Mouse (Mus musculus): ENCODE data around the gene Cyp3a59. TPM values are rescaled to one million over a fixed set of nuclear protein-coding genes. Genes with fewer than 3 reads are reported as not detected.
"Not testable (repeated sequence)": the region's sequence is repeated elsewhere in the genome, so short reads cannot be mapped to it uniquely, and the experiment has no call there.

The Cyp3a59 gene
- total RNA-seq (2021) = not detected
- long read RNA-seq, experiment 1 = 0 reads
- long read RNA-seq, experiment 2 = 0 reads

DNA sequence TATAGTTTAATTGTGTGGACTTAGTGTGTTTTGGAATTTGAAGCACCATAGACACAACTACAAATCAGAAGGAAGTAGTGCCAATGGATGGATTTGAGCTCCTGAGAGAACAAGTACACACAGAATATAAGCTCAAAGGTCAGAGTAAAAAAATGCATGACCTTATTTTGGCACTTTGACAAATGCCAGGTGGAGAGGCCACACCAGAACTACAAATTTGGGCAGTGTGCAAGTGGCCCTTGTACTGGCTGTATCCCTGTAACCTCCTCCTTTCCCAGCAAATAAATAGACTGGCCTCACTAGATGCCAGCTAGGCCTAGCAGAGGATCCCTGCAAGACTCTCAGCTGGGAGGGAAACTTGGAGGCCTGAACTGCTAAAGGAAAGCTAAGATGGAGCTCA, at the start of gene Cyp3a59:
Gene Cyp3a59 (plus strand): TSS at position 313 of the 400 bp plus-strand sequence.
- not testable (repeated sequence) for DNase-seq

DNA sequence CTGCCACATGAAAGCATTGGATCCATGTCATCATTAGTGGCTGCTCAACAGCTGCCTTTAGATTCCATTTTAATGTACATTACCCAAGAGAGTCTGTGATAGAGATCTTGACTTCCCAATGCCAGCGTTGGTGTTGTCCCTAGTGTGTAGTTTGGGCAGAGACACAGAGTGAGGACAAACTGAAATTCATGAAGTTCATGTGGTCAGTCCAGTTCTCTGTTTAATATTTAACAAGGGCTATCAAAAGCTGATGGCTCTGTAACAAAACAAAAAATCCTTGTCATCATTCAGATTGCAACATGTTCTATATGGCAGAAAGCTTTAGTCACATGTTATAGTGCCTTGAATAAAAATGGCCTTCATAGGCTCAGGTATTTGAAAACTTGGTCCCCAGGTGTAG, 9.0 kb upstream of the Cyp3a59 start:
- DNase-seq = no peak

DNA sequence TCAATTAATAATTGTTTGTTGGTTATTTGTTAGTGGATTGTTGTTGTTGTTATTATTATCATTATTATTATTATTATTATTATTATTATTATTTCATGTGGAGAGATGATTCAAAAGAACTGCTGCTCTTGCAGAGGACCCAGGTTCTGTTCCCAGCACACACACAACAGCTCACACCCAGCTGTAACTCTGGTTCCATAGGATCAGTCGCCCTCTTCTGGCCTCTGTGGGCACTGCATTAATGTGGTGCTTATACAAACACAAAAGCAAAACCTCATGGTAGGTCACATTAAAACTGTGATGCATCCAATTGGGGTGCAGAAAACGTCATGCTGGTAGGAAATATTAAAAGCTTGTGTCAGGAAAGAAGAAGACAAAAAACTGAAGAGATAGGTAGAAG, 68.8 kb downstream of the Cyp3a59 start:
- DNase-seq = no peak

DNA sequence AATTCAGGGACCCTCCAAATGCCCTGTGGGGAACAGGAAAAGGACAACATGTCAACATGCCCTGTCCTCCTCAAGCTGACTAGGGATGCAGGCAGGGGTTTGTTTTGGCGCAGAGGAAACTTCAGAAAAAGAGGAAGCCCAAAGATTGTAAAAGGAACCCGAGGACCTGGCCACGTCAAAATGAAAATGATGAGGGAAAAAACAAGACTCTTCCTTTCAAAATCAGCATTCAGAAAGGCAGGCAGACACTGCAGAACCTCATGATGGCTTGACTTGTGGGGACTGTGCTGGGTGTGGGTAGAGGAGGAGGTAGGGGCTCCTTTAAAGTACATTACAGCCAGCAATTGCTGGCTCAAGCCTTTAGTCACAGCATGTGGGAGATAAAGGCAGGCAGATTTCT, 71.4 kb downstream of the Cyp3a59 start:
- DNase-seq = no peak

DNA sequence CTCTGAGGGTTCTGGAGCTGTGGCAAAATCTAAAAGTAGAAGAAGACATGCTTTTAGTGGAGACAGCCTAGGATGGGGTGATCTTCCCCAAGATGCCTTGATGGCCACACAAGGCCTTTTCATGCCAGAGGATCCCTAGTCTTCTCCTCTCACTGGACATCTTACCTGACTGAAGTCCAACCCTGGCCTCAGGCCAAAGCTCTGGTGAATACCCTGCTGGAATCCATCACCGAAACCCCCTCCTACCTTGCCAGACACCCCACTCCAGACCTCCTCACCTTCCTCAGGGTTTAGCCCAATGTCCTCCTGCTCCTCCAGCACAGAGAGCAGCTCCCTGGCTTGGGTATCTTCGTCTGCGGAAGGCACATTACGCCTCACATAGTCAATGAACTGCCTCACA, 79.3 kb downstream of the Cyp3a59 start:
- not testable (repeated sequence) for DNase-seq

DNA sequence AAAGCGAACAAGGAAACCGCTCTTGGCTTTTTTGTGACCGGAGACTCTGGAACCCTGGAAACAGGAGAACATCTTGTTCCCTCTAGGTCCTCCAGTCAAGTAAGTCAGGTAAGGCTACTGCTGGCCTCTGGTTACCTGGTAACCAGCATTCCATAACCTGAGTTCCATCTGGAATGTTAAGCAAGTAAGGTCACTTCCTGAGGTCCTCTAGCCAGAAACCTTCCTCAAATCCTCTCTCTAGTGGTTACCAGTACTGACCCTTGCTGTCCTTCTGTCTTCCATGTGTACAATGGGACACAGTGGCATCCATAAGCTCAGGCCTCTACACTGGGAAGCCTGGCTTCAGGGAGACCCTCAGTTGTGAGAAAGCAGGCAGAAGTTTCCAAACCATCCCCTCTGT, 81.4 kb downstream of the Cyp3a59 start, which contains the start of gene Gm5565:
Gene Gm5565 (minus strand): TSS at position 101 of the 400 bp plus-strand sequence.
- DNase-seq = not testable (repeated sequence)

Other genes starting within 250 kb of the Cyp3a59 start
- gene Cyp3a11, start 199.3 kb upstream of the Cyp3a59 start, total RNA-seq (2021) = not detected
- not detected for gene Cyp3a25, start 69.6 kb upstream of the Cyp3a59 start, total RNA-seq (2021)
- not detected for gene Gm5565, start 81.3 kb downstream of the Cyp3a59 start, total RNA-seq (2021)
- not detected for gene Gm6309, start 91.5 kb downstream of the Cyp3a59 start, total RNA-seq (2021)
- 1 to 10 TPM; 1.3 to 1.4 TPM for gene 1700001J03Rik, start 106.0 kb downstream of the Cyp3a59 start, total RNA-seq (2021)
- gene Rnf6, start 142.3 kb downstream of the Cyp3a59 start, total RNA-seq (2021) = 10 to 100 TPM; 31.6 to 40.1 TPM
- gene Cdk8, start 152.0 kb downstream of the Cyp3a59 start, total RNA-seq (2021) = 10 to 100 TPM; 15.1 to 15.5 TPM

All from gastrocnemius, postnatal 25 days (tissue).